Mouse (Mus musculus): Measurements from ENCODE around the gene Rars.

Rars gene

GRCm38 (mm10) chr11:35775606-35776005, 58.7 kb downstream of the Rars start:
- in situ Hi-C loops (cut with MboI, MseI): loop anchor here in 1 of 2 experiments (25.0 kb wide), 1 partner anchor 1063 kb away; no protein-coding TSS in a partner anchor

- in situ Hi-C loops (cut with MboI, MseI): loop anchor here in 1 of 2 experiments (5.0 kb wide), 1 partner anchor 1089 kb away; no protein-coding TSS in a partner anchor
Observed at GRCm38 (mm10) chr11:35770741-35771504, 63.4 kb downstream of the Rars start.

GRCm38 (mm10) chr11:35769746-35770437, 64.4 kb downstream of the Rars start:
- in situ Hi-C loops (cut with MboI, MseI): loop anchor here (5.0 to 10.0 kb wide), 3 partner anchors 62 to 1088 kb away; partner anchors contain the start of genes Rars (in 2 of the 2) and Spdl1 (in 1 of the 2)

- in situ Hi-C loops (cut with MboI, MseI): loop anchor here (5.0 to 10.0 kb wide), 2 partner anchors 63 to 934 kb away; partner anchors contain the start of genes Rars (in 2 of the 2) and Spdl1 (in 1 of the 2)
Observed at GRCm38 (mm10) chr11:35769188-35769745, 65.0 kb downstream of the Rars start, which contains the start of gene Pank3. TSS of gene Pank3 (plus strand) at chr11:35769484.

- in situ Hi-C loops (cut with MboI, MseI): loop anchor here (5.0 to 10.0 kb wide), 2 partner anchors 65 to 932 kb away; partner anchors contain the start of genes Rars (in 2 of the 2) and Spdl1 (in 1 of the 2)
Observed at GRCm38 (mm10) chr11:35766845-35767244, 67.5 kb downstream of the Rars start.

GRCm38 (mm10) chr11:35760627-35761003, 73.7 kb downstream of the Rars start:
- in situ Hi-C loops (cut with MboI, MseI): loop anchor here in 1 of 2 experiments (10.0 kb wide), 1 partner anchor 926 kb away; the partner anchor contains the start of gene Spdl1

GRCm38 (mm10) chr11:35760001-35760626, 74.2 kb downstream of the Rars start:
- in situ Hi-C loops (cut with MboI, MseI): loop anchor here in 1 of 2 experiments (10.0 kb wide), 1 partner anchor 925 kb away; the partner anchor contains the start of gene Spdl1
